Mouse (Mus musculus): ENCODE data around the gene Pja2.
"Not testable (repeated sequence)": the region's sequence is repeated elsewhere in the genome, so short reads cannot be mapped to it uniquely, and the experiment has no call there.

Gene Pja2

GRCm38 (mm10) chr17:64331898-64332769 is at the start of gene Pja2:
Pja2 (minus strand) TSS chr17:64331916.
- DNase-seq (ENCODE audit: extremely low spot score, low read depth, low spot score): peak; percentile 96

- peak; percentile 16 for DNase-seq (ENCODE audit: extremely low spot score, low read depth, low spot score)
These were observed 43.6 kb upstream of the Pja2 start for GRCm38 (mm10) chr17:64375327-64375726.

GRCm38 (mm10) chr17:64363694-64364093 is 32.0 kb upstream of the Pja2 start:
- no peak for DNase-seq (ENCODE audit: extremely low spot score, low read depth, low spot score)

GRCm38 (mm10) chr17:64362570-64362969 is 30.9 kb upstream of the Pja2 start:
- no peak for DNase-seq (ENCODE audit: extremely low spot score, low read depth, low spot score)

GRCm38 (mm10) chr17:64361911-64362425 is 30.3 kb upstream of the Pja2 start:
- no peak for DNase-seq (ENCODE audit: extremely low spot score, low read depth, low spot score)

GRCm38 (mm10) chr17:64353940-64354339 is 22.2 kb upstream of the Pja2 start:
- no peak for DNase-seq (ENCODE audit: extremely low spot score, low read depth, low spot score)

- DNase-seq (ENCODE audit: extremely low spot score, low read depth, low spot score): no peak
These were observed 14.4 kb upstream of the Pja2 start for GRCm38 (mm10) chr17:64346135-64346534.

GRCm38 (mm10) chr17:64344576-64345172 is 13.0 kb upstream of the Pja2 start:
- DNase-seq (ENCODE audit: extremely low spot score, low read depth, low spot score): no peak

GRCm38 (mm10) chr17:64341698-64342097 is 10.0 kb upstream of the Pja2 start:
- no peak for DNase-seq (ENCODE audit: extremely low spot score, low read depth, low spot score)

- DNase-seq (ENCODE audit: extremely low spot score, low read depth, low spot score): no peak
These were observed 8.0 kb upstream of the Pja2 start for GRCm38 (mm10) chr17:64339752-64340151.

GRCm38 (mm10) chr17:64337220-64337619 is 5.5 kb upstream of the Pja2 start:
- no peak for DNase-seq (ENCODE audit: extremely low spot score, low read depth, low spot score)

GRCm38 (mm10) chr17:64333956-64334355 is 2.2 kb upstream of the Pja2 start:
- no peak for DNase-seq (ENCODE audit: extremely low spot score, low read depth, low spot score)

- no peak for DNase-seq (ENCODE audit: extremely low spot score, low read depth, low spot score)
These were observed 1.0 kb upstream of the Pja2 start for GRCm38 (mm10) chr17:64332770-64333096.

- no peak for DNase-seq (ENCODE audit: extremely low spot score, low read depth, low spot score)
These were observed 322 bp downstream of the Pja2 start for GRCm38 (mm10) chr17:64331291-64331897.

GRCm38 (mm10) chr17:64330885-64331284 is 831 bp downstream of the Pja2 start:
- no peak for DNase-seq (ENCODE audit: extremely low spot score, low read depth, low spot score)

- no peak for DNase-seq (ENCODE audit: extremely low spot score, low read depth, low spot score)
These were observed 7.2 kb downstream of the Pja2 start for GRCm38 (mm10) chr17:64324556-64324955.

- DNase-seq (ENCODE audit: extremely low spot score, low read depth, low spot score): no peak
These were observed 16.3 kb downstream of the Pja2 start for GRCm38 (mm10) chr17:64315428-64315827.

- DNase-seq (ENCODE audit: extremely low spot score, low read depth, low spot score): not testable (repeated sequence)
These were observed 17.2 kb downstream of the Pja2 start for GRCm38 (mm10) chr17:64314523-64314922.

- DNase-seq (ENCODE audit: extremely low spot score, low read depth, low spot score): no peak
These were observed 34.1 kb downstream of the Pja2 start for GRCm38 (mm10) chr17:64297628-64298027.

- no peak for DNase-seq (ENCODE audit: extremely low spot score, low read depth, low spot score)
These were observed 39.0 kb downstream of the Pja2 start for GRCm38 (mm10) chr17:64292740-64293139.

- no peak for DNase-seq (ENCODE audit: extremely low spot score, low read depth, low spot score)
These were observed 42.0 kb downstream of the Pja2 start for GRCm38 (mm10) chr17:64289684-64290083.

GRCm38 (mm10) chr17:64288000-64288399 is 43.7 kb downstream of the Pja2 start:
- no peak for DNase-seq (ENCODE audit: extremely low spot score, low read depth, low spot score)
